Mouse (Mus musculus) cerebellum, adult 11 months (tissue): ENCODE data around the gene Nrg3.
"Not testable (repeated sequence)": the region's sequence is repeated elsewhere in the genome, so short reads cannot be mapped to it uniquely, and the experiment has no call there.

Experiments
- DNase-seq: peaks from one replicate; pipeline ENCODE4 v3.0.0; 2022

Nrg3 gene

DNA sequence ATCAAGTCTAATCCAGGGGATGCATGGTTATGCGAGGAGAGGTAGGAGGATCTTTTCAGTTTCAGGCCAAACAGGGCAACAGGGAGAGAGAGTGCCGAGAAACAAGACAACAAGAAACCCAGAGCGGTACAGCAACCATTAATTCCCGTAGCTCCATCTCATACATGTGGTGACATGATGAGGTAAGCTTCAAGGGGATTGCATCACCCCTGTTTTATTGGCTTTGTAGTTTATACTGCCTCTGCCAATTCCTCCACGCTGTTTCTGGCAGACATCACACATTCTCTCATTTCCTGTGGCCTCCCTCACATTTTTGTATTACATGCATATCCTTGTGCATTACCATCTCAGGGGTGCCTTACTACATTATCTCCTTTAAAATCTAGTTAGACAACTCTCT is 280.9 kb downstream of the Nrg3 start:
- no peak for DNase-seq

DNA sequence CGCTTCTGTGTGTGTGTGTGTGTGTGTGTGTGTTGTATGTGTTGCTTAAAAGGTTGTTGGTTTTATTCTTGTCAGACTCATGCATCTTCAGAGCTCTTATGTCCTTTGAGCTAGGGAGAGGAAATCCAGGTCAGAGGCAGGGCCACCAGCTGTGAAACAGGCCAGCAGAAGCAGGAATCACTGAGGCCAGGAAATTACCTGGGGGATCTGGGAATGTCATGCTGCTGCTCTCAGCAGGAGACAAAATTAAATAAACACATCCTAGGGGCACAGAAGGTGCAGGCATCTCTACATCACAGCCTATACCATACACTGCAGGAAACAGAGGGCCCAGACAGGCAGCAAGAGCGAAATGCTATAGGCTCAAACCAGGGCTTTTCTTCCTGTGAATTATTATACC is 299.2 kb downstream of the Nrg3 start:
- peak; percentile 44 for DNase-seq

DNA sequence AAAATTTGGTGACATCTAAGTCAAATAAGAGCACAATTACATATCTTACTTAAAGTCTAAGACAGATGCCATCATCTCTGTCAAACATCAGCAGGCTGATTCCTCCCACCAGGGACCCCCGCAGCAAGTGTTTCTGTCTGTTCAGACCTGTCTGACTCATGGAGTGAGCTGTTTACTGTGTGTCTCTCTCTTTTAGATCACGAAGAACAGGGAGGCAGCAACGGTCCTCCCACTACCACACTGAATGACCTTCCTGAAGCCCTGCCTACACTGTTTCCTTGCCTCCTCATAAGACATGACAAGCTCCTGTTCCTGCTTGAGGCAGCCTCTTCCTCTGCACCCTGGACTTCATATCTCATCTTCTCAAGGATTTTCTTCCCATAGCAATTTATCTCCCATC is 312.7 kb downstream of the Nrg3 start:
- no peak for DNase-seq

DNA sequence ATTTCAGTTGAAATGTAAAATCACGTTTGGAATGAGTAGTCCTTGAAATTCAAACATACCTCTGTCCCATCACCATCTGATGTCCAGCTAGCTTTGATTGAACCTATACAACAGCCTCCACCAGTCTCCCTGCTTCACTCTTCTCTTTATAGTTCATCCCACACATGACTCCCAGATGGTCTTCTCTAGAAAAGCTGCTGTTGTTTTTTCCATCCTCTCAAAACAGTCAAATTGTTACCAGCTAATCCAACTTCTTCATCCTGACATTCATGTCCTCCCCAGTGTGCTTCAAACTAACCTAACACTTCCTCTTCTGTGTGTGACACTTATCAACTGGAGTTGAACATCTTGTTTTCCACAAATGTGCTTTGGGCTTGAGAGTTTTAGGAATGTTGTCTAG is 317.4 kb downstream of the Nrg3 start:
- no peak for DNase-seq

DNA sequence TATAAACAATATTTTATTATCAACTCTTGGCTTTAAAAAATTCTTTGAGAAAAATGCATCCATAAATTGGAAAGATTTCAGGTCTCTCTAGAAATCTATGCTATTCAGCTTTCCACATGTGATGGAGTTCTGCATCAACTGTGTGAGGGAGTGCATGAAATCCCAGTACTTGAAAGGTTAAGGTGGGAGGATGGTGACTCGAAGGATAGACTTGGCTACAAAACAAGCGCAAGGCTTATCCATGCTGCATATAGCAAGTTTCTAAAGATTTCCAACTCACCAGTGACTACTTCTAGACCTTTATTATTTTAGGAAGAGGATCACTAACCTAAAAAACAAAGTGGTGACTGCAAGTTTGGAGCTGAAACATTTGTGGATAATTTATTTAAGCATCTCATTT is 343.1 kb downstream of the Nrg3 start:
- DNase-seq: no peak

DNA sequence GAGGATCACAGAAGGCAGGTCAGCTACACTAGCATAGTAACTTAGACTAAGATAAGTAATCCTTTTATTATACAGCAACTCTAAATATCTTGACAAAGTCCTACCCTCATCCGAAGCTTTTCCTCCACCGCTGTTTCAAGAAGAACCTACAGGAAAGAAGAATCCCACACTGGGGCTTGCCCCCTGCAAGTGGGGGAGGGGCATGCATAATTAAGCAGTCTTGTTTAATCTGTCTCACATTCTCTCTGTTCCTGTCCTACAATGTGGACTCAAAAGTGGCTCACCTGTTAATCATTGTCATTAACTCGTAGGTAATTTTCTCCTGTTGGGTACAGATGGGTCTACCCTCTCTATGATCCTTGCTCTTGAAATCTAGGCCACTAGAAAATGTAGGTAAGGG is 354.9 kb downstream of the Nrg3 start:
- no peak for DNase-seq

DNA sequence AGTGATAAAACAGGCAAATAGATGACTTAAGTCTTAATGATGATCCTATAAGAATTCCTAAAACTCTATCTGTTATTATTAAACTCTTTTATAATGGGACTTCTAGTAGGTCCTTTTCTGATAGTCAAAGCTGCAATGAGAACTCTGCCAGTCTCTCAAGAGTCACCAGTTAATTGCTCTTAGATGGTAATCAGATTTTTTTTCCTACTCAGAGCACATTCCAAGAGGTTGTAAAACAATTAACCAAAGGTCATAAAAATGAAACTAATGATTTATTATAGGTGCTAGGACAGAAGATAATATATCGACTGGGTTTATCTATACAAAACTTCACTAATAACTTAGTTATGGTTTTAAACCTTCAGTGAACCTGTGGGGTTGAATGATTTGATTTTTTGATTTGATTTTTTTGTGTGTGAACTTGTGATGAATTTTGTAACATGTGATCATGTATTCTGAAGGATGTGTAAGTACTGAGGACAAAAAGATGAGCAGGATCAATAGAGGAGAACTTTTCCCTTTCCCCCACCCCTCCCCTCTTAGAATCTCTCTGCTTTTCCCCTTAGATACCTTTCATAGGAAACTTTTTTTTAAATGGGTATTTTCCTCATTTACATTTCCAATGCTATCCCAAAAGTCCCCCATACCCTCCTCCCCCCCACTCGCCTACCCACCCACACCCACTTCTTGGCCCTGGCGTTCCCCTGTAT is 356.2 kb downstream of the Nrg3 start:
- DNase-seq: not testable (repeated sequence)

DNA sequence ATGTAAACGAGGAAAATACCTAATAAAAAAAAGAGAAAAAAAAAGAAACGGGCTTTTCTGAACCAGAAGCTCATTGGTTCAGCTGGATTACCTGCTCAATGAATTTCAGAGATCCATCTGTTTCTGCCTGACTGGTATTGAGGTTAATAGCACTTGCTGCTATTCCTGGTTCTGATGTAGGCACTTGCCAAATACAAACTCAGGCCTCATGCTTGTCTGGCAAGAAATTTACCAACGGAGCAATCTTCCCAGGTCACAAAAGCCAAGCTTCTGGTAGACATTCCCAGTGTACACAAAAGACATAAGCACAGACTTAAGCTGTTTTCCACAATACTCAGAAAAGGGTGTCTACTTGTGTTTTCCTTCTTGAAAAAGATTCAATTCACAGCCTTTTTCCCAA is 363.3 kb downstream of the Nrg3 start:
- DNase-seq: peak; percentile 20

DNA sequence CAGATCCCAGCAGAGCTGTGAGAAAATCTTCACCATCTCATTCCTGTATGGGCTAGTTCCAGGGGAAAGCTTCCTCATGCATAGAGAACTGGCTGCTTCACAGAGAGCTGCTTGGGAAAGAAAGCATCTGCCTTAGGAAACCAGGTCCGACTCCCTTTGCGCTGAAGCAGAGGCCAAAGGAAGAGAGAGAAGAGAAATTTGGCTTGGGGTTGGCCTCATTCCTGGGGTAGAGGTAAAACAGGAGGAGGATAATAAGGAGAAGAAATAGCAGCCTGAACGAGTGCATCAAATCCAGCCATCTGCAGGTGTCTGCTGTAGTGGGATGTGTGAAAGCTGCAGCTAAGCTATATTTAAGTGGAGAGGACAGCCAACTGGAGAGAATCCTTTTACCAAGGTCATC is 366.1 kb downstream of the Nrg3 start:
- DNase-seq: peak; percentile 8

DNA sequence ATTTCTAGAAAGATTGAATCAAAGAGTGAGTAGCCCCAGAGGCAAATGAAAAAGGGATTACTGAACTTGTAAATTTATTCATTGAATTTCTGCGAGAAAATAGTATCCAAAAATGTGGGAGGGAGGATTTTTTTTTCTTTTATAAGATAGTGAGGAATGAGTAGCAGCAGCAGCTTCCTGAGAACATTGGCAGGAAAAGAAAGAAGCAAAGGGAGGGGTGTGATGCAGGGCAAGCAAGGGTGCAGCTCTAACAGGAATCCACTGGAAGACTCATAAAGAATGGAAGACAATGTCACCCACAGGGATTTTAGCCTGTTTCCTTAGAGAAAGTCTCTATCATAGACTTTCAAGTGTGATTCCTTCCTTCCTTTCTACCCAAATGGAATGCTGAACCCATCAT is 377.7 kb downstream of the Nrg3 start:
- no peak for DNase-seq

DNA sequence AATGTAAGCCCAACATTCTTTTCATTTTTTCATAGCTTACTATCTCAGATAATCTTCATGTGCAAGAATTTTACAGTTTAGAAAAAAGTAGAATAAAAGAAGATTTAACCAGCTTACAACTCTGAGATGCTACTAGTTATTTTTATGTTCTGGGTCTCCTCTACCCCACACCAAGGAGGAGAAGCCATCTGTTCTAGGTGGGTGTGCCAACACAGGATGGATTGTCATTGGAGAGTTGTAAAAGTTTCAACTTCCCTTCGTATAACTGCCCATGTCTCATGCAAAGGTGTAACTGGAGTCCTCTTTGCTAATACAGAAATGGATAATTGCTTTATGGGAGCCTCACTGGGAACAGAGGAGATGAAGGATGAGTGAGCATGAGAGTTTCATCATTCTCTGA is 393.4 kb downstream of the Nrg3 start:
- no peak for DNase-seq

DNA sequence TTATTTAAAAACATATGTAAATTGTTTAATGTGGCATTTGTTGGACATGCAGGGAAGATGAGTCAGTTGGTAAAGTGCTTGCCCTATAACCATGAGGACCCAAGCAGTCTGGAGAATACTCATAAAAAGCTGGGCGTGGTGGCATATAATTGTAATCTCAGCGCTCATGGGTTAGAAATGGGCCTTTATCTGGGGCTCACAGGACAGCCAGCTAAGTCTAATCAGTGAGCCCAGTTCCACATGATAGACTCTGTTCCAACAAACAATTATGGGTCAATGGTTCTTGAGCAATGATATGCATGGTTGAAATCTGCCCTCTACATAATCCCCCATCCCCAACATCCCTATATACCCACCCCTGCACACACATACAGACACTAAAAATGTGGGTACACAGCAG is 421.3 kb downstream of the Nrg3 start:
- DNase-seq: no peak

DNA sequence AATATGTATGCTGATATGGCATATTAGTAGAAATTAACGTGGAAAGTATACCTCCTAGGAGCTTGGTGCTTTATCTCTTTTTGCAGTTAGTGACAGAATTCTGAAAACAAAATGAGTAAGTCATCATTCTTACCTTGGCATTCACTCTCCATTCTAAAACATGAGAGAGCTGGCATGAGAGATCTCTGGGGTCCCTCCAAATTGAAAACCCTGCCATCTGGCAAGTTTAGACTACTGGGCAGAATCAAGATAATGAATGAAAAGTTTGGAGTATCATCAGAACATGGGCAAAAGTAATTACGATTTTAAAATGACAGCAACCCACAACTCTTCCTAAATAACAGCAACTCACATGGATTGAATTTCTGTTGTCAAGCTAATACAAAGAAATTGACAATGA is 423.9 kb downstream of the Nrg3 start:
- no peak for DNase-seq

DNA sequence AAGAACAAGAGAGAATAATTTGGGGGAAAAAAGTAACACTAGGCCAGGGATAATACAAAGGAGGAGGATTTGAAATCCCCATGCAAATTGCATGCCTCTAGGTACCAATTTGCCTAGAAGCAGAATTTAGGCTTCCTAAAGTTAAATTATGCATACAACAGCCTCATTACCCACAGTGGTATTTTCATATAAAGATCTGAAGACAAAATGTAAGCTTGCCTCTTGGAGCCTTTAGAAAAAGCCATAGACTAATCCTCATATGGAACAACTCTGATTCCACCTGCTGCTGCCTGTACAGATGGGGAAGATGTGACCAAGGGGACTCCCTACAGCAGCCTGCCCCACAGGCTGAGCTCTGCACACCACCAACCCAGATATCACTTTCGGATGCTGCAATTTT is 428.6 kb downstream of the Nrg3 start:
- no peak for DNase-seq

DNA sequence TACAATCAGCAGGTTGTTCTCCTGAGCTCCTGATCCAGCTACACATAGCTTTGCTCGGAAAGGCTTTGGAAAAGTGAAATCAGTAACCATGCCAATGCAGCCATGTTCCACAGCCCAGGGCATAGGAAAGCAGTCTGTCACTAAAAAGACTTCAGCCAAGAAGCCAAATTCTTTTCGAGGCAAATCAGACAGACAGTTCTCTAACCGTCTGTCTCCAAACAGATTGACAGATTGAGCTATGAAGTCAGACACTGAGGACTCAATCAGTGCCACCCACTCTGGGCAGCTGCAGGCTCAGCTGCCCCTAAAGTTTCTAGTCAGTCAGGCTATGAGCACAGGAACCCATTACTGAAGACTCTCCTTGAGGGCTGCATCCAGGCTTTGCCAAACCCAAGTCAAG is 429.1 kb downstream of the Nrg3 start:
- DNase-seq: no peak

DNA sequence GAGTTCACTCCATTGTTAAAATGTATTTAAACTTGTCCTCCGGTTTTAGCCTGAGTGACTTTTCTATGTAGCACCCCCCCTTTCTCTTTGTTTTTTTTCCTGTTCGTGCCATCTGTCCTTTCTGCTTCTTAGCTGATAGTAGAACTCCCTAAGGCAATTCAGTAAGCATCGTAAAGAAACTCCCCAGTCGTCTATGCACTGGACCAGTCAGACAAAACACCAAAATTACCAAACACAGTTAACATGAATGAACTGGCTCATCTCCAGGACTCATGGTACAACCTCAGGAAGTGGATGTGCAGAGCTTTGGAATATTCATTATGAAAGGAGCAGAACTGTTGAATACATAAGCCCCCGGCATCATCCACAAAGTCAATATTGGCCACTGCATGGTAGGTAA is 429.5 kb downstream of the Nrg3 start:
- DNase-seq: no peak

DNA sequence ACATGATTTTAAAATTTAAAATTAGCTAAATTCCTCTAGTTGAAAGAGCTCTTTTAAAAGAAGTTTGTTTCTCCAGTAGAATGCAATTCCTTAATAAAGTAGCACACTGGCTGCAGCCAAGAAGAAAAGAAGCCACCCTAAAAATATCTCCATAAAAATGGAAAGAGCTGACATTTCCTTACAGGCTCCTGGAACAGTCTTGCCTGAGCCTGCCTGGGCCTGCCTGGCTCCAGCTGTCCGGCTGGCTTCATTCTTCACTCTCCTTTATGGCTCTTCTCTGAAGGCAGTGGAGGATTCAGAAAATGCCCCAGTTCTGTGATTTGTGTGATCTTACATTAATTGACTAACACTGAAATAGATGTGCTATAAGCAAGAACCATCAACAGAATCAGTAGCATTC is 433.8 kb downstream of the Nrg3 start:
- DNase-seq: no peak

DNA sequence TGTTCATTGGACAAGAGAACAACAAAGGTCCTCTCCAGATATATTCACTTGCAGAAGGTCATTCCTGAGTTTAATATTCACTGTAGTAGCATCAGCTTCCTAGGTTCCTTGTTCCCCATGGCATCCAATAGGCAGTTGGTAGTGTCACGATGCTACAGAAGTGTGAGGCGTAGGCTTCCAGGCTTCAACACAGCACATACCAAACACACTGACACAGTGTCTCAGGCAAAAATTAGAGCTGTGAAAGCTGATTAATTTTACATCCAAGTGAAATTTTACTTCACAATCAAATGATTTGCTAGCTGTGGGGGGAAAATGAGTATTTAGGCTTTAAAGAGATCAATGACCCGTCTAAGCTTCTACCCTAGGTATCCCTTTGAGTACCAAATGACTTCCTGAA is 438.4 kb downstream of the Nrg3 start:
- no peak for DNase-seq

DNA sequence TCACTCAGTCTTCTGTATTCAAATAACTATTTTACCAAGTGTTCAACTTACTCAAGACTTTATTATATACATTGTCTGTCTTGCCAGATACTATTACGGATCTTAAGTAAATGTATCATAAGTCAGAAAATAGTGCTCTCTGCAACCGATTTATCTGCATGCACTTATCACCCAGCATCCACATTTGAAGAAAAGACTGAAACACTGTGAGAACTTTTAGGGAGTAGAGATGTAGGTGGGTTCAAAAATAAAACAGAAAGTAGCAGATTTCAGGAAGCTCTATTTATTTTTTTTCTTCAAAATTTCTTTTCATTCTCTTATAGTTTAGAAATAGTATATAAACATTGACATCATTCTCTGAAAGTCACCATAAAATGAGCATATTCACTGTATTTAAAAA is 449.8 kb downstream of the Nrg3 start:
- DNase-seq: no peak

DNA sequence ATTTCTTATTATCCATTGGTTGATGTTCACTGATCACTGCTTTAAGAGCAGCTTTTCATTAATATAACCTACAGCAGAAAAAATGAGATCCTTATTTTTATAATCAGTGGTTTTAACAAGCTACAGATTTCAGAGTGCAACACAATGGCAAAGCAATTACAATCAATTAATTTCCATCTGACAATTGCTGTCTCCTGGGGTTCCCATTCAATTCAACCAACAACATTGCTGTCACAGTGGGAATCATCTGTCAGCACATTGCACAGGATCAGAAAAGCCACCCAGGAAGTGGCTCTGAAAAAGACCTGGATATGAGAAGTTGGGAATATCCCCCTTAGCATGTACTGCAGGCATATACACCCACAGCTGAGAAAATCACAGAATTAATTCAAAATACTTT is 458.8 kb downstream of the Nrg3 start:
- DNase-seq: no peak

DNA sequence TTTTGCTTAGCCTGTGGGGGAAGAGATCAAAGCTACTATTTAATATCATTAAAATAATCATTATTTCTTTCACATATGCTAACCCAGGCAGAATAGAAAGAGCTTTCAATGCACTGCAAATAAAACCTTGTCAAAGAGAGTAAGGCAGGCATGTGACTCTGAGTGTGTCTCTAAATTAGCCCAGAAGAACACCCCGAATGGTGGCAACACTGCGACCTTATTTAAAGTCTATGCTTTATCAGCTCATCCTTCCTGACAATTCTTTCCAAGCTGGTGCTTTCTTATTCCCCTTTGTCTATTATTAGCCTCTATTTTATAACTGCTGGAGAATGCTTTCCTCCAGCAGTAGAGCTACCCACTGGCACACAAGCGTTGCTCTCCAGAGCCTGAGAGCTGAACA is 475.0 kb downstream of the Nrg3 start:
- no peak for DNase-seq

DNA sequence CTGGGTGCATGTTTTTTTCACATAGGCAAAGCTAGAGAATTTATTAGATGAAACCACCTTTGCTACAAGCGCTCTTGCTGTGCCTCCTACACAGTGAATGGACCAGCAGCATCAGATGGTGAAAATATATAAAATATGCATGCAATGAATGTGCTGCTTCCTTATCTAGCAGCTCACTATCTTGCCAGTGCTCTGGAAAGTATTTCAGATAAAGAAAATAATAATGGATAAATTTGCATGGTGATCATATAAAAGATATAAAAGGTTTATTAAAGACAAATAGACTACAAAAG is 480.4 kb downstream of the Nrg3 start:
- DNase-seq: no peak

DNA sequence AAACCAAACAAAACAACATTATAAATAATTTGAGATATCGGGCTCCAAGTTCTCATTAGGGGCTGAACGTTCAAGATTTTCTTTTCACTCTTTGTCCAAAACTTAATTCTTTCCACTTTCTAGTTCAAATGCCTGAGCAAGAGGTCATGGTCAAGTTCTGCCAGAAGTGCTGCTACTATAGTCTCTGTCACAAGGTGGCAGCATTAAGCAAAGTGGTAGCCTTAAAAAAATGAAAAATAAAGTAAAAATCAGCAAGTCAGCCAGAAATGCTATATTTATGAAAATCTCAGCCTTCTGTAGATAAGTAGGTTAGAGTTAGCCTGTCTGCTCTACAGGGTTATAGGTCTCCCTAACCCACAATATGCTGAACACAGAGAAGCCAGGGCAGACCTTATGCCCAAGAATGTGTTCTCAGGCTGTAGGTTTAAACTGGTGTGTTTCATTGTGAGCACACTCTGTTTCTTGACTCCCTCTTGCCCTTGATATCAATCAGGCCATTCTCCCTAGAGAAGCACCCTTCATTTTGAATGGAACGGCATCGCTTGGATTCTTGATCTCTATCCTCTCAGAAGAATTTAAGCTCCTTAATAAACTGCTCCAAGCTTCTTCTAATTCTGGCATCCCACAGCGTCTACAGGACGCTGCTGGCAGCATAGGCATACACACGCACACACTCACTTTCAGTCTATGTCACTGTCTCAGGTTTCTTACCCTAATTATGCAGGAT is 480.9 kb downstream of the Nrg3 start:
- DNase-seq: peak; percentile 32

DNA sequence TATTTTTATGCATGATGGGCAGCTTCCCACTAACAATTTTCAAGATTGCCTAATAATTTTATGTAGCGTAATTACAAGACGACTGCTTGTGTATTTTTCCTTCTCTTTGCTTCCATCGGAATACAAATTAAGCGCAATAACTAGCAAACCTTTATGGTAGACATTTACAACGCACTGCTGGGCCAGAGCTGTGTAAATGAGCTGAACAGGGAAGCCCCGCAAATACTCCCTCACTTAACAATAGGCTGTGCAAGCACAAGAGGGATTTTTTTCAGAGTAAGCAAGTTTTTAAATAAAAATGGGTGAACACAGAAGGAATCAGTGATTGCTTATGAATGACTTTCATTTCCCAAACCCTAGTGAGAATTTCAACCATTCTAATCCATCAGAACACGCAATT is 513.5 kb downstream of the Nrg3 start:
- no peak for DNase-seq

DNA sequence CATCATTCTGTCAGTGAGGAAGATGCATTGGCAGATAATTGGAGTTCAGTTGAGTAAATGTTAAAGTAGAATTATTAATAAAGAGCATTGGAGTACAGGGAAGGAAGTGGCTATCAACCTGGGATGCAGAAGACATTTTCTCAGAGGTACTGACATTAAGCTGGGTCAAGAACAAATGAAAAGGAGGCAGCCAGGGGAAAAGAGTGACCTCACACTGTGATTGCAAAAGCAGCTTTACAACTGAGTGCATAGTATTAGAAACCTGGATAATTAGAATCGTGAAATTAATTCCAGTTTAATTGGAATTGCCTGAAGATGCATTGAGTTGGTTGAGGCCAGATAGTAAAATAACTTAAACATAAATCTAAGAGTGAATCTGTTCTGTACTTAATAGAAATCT is 535.4 kb downstream of the Nrg3 start:
- DNase-seq: no peak
